Mouse (Mus musculus) Muller cell, postnatal 12 days (primary cell): ENCODE results near the gene Chd3.
A peak's percentile ranks its signal among the peaks of the same experiment; 100 is the strongest.

Experiments
- DNase-seq: peaks from one replicate; pipeline ENCODE4 v3.0.0-alpha.2; 2015; ENCODE audit errors: inconsistent ontology term

Gene Chd3

GRCm38 (mm10) chr11:69369215-69369989, at the start of gene Chd3:
TSS of gene Chd3 (minus strand) at chr11:69369406.
- DNase-seq, result no peak

- DNase-seq, result peak; percentile 100
These were observed 48.5 kb upstream of the Chd3 start for GRCm38 (mm10) chr11:69417449-69418384.

- no peak for DNase-seq
These were observed 47.8 kb upstream of the Chd3 start for GRCm38 (mm10) chr11:69416921-69417448.

- DNase-seq, result no peak
These were observed 47.3 kb upstream of the Chd3 start for GRCm38 (mm10) chr11:69416509-69416908.

GRCm38 (mm10) chr11:69415668-69416451, 46.7 kb upstream of the Chd3 start:
- DNase-seq, result peak; percentile 84

GRCm38 (mm10) chr11:69415327-69415667, 46.1 kb upstream of the Chd3 start:
- peak; percentile 91 for DNase-seq

- DNase-seq, result no peak
These were observed 45.5 kb upstream of the Chd3 start for GRCm38 (mm10) chr11:69414421-69415326.

GRCm38 (mm10) chr11:69413221-69414181, 44.3 kb upstream of the Chd3 start, which contains the start of gene Kdm6b:
TSS of gene Kdm6b (minus strand) at chr11:69413675.
- DNase-seq, result no peak

- no peak for DNase-seq
These were observed 43.3 kb upstream of the Chd3 start for GRCm38 (mm10) chr11:69412548-69412947.

- peak; percentile 99 for DNase-seq
These were observed 42.5 kb upstream of the Chd3 start for GRCm38 (mm10) chr11:69411538-69412203.

GRCm38 (mm10) chr11:69411073-69411535, 41.9 kb upstream of the Chd3 start:
- DNase-seq, result peak; percentile 97

- peak; percentile 96 for DNase-seq
These were observed 41.3 kb upstream of the Chd3 start for GRCm38 (mm10) chr11:69410310-69411072.

- DNase-seq, result no peak
These were observed 40.8 kb upstream of the Chd3 start for GRCm38 (mm10) chr11:69410045-69410309.

GRCm38 (mm10) chr11:69409378-69410044, 40.3 kb upstream of the Chd3 start:
- DNase-seq, result peak; percentile 95

- DNase-seq, result peak; percentile 93
These were observed 39.6 kb upstream of the Chd3 start for GRCm38 (mm10) chr11:69408541-69409377.

GRCm38 (mm10) chr11:69407724-69408004, 38.5 kb upstream of the Chd3 start:
- no peak for DNase-seq
